Mouse (Mus musculus) left cerebral cortex, adult 8-10 months (tissue): ENCODE results near the gene Fasn. TPM values are rescaled to one million over a fixed set of nuclear protein-coding genes. Genes with fewer than 3 reads are reported as not detected.

Experiments
- DNase-seq, 2 experiments: peaks; one replicate each; pipeline ENCODE4 v3.0.0; 2022; ENCODE audit warnings: low spot score in 2 of 2
- total RNA-seq, 4 experiments: library from RNA; stranded (reverse); gene quantifications; 2 replicates each; pipeline ENCODE4 v1.2.4; 2022

Gene Fasn
- total RNA-seq, 4 experiments from 2014 or later, result 176 to 199 (median 193) TPM

GRCm38 (mm10) chr11:120761811-120762671, 62.3 kb downstream of the Fasn start:
- DNase-seq, result no peak

- no peak for DNase-seq
These were observed 64.1 kb downstream of the Fasn start for GRCm38 (mm10) chr11:120760236-120760635.

Other genes starting within 250 kb of the Fasn start
- gene Arhgdia, start 242.9 kb downstream of the Fasn start, total RNA-seq, result 100 to 1,000 TPM; 307 to 323 (median 320) TPM
- gene Alyref, start 226.2 kb downstream of the Fasn start, total RNA-seq, result 10 to 100 TPM; 47.7 to 64.6 (median 51.9) TPM
- 100 to 1,000 TPM in 2 of 4 experiments, 10 to 100 TPM in 2; 98.1 to 101 (median 99.4) TPM for gene Anapc11, start 226.1 kb downstream of the Fasn start, total RNA-seq
- 1 to 10 TPM in 2 of 4 experiments, not detected in 2; 1.1 to 1.8 TPM for gene Npb, start 216.1 kb downstream of the Fasn start, total RNA-seq
- 100 to 1,000 TPM; 109 to 140 (median 124) TPM for gene Pcyt2, start 206.6 kb downstream of the Fasn start, total RNA-seq
- gene Sirt7, start 199.3 kb downstream of the Fasn start, total RNA-seq, result 10 to 100 TPM; 30.5 to 45.3 (median 34.7) TPM
- 10 to 100 TPM; 66.8 to 77.2 (median 73.1) TPM for gene Mafg, start 190.9 kb downstream of the Fasn start, total RNA-seq
- 1 to 10 TPM; 1.5 to 2.3 (median 1.8) TPM for gene Pycr1, start 180.8 kb downstream of the Fasn start, total RNA-seq
- gene Myadml2, start 176.4 kb downstream of the Fasn start, total RNA-seq, result 10 to 100 TPM in 3 of 4 experiments, 1 to 10 TPM in 1; 9.3 to 12.0 (median 10.7) TPM
- 1 to 10 TPM; 2.1 to 7.1 (median 4.0) TPM for gene Notum, start 163.4 kb downstream of the Fasn start, total RNA-seq
- gene Aspscr1, start 151.6 kb downstream of the Fasn start, total RNA-seq, result 10 to 100 TPM; 57.0 to 64.7 (median 61.2) TPM
- 10 to 100 TPM; 19.2 to 23.3 (median 22.2) TPM for gene Cenpx, start 110.8 kb downstream of the Fasn start, total RNA-seq
- 10 to 100 TPM; 39.8 to 56.7 (median 51.2) TPM for gene Lrrc45, start 110.6 kb downstream of the Fasn start, total RNA-seq
- 10 to 100 TPM; 39.2 to 40.0 (median 39.6) TPM for gene Rac3, start 103.1 kb downstream of the Fasn start, total RNA-seq
- 10 to 100 TPM in 2 of 4 experiments, 1 to 10 TPM in 2; 7.9 to 12.9 (median 9.4) TPM for gene Dcxr, start 97.3 kb downstream of the Fasn start, total RNA-seq
- gene Cbr2, start 92.4 kb downstream of the Fasn start, total RNA-seq, result 1 to 10 TPM in 3 of 4 experiments, under 1 TPM in 1; 0.99 to 2.7 (median 1.9) TPM
- gene Hmga1b, start 61.8 kb downstream of the Fasn start, total RNA-seq, result 10 to 100 TPM; 23.0 to 43.0 (median 30.6) TPM
- 10 to 100 TPM; 49.0 to 56.6 (median 52.3) TPM for gene Rfng, start 40.3 kb downstream of the Fasn start, total RNA-seq
- 100 to 1,000 TPM; 142 to 151 (median 146) TPM for gene Gps1, start 40.3 kb downstream of the Fasn start, total RNA-seq
- gene Dus1l, start 28.1 kb downstream of the Fasn start, total RNA-seq, result 10 to 100 TPM; 41.4 to 47.9 (median 46.1) TPM
- 1 to 10 TPM; 8.4 to 9.8 (median 9.0) TPM for gene Ccdc57, start 108.3 kb upstream of the Fasn start, total RNA-seq
- 1 to 10 TPM; 3.9 to 9.3 (median 7.8) TPM for gene Slc16a3, start 123.9 kb upstream of the Fasn start, total RNA-seq
- gene Csnk1d, start 166.8 kb upstream of the Fasn start, total RNA-seq, result 100 to 1,000 TPM; 112 to 116 (median 113) TPM
- gene Cd7, start 214.9 kb upstream of the Fasn start, total RNA-seq, result 1 to 10 TPM; 1.3 to 2.7 (median 1.4) TPM
- gene Sectm1b, start 239.0 kb upstream of the Fasn start, total RNA-seq, result not detected